In the genomic region with DNA sequence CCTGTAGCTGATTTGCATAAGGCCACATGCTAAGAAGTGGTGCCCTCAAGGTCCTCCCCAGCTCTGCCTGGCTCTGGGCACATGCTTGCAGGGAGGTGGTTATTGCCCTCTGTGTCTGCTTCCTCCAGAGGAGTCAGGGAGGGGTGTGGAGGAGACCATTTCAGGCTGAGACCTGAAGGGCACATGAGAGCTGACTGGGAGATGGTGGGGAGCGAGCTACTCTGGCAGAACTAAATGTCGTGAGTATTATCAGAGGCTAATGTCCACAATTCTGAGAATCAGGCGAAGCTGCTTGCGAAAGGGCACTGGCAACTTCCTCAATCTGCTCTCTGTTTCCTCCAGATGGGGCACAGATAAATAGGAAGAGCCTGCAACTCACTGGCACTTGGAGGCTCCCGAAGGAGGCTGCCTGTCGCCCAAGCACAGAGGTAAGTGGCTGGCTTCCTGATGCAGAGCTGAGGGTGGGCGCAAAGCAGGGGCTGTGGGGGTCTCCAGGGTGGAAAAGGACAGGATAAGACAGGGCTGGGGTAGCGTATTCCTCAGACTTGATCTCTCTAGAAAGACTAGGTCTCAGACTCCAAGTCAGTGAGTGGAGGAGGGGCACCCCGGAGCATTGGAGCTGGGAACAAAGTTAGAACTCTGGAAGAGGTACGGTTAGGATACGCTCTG, we compare ENCODE assay signal across 1 mouse cellular context.
TF ChIP-seq lines count a peak whose summit lies in the region.

A gene (plus strand): TSS at position 82 of the 669 bp plus-strand sequence.

TF ChIP-seq in CH12.LX, 34 proteins besides CTCF, POLR2A, EP300 and RAD21 (continued from another document):
- TF ChIP-seq HCFC1 (IDR thresholded peaks at IDR 0.05; ENCODE audit: low read depth, low read length) = no peak
